Mouse (Mus musculus): ENCODE results near the gene Vezf1.

- TF ChIP-seq POLR2A (IDR thresholded peaks at IDR 0.05; ENCODE audit: low read depth, low read length) (no peak), CTCF (conservative IDR thresholded peaks at IDR 0.05; ENCODE audit: insufficient read depth, insufficient read length, low read depth, low read length) (no peak)
Measured at GRCm38 (mm10) chr11:88086737-88087627, 18.9 kb downstream of the Vezf1 start.

Measured in kidney, adult 2 months (tissue).